Mouse (Mus musculus) testis, adult 2 months (tissue): Measurements from ENCODE around the gene Olfr945. TPM values are rescaled to one million over a fixed set of nuclear protein-coding genes. Genes with fewer than 3 reads are reported as not detected.

ENCODE experiments used
- H3K27ac ChIP-seq: fragments of 200-500 bp; 2 replicates; pipeline ENCODE4 v1.5.1; 2012; ENCODE audit warnings: low read depth, low read length; ENCODE audit not compliant: control insufficient read depth, insufficient read depth
- H3K27me3 ChIP-seq: fragments of 200-500 bp; 2 replicates; pipeline ENCODE4 v1.6.1; 2012; ENCODE audit warnings: mild to moderate bottlenecking, low read length, moderate library complexity; ENCODE audit not compliant: control insufficient read depth, insufficient read depth
- H3K36me3 ChIP-seq: fragments of 200-500 bp; 2 replicates; pipeline ENCODE4 v1.6.1; 2012; ENCODE audit warnings: mild to moderate bottlenecking, low read length; ENCODE audit not compliant: control insufficient read depth, insufficient read depth
- H3K4me1 ChIP-seq: fragments of 200-500 bp; 2 replicates; pipeline ENCODE4 v1.6.1; 2012; ENCODE audit warnings: low read length; ENCODE audit not compliant: control insufficient read depth, insufficient read depth
- H3K4me3 ChIP-seq: fragments of 200-500 bp; 2 replicates; pipeline ENCODE4 v1.5.1; 2012; ENCODE audit warnings: low read depth, mild to moderate bottlenecking, low read length, moderate library complexity, mixed read lengths; ENCODE audit not compliant: control insufficient read depth
- CTCF ChIP-seq: fragments of 200-500 bp; IDR thresholded peaks from 2 replicates; pipeline ENCODE4 v1.5.1; 2012; ENCODE audit warnings: low read depth, mild to moderate bottlenecking, inconsistent platforms, low read length, moderate library complexity; ENCODE audit not compliant: control insufficient read depth, insufficient read depth, insufficient replicate concordance
- POLR2A ChIP-seq: fragments of 200-500 bp; IDR thresholded peaks from 2 replicates; pipeline ENCODE4 v1.6.1; 2012; ENCODE audit warnings: low read depth, mild to moderate bottlenecking, inconsistent platforms, low read length, moderate library complexity; ENCODE audit not compliant: control insufficient read depth
- polyA plus RNA-seq: library from polyadenylated mRNA; depleted of rRNA; stranded (reverse); fragments of >200 nt; gene quantifications from 2 replicates; pipeline ENCODE4 v1.2.3, GENCODE M21; 2012; rRNA removed

Gene Olfr945
- not detected in 2 replicates for polyA plus RNA-seq

DNA sequence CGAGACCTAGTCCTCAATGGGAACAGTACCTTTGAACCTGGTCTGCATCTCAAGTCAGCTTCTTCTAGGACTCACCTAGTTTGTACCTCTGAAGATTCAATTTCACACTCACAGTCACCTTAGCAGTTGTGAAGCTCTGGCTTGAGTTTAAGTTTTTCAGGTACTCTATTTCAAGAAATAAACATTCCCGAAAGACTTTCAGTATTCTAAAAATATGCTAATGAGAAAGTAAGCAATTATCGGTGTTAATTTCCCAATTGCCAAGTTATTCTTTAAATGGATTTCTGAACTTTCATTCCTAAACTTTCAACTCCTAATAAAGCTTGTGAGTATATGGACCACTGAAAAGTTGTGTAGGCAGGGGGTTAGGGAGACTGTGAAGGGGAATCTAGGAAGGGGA, at the start of gene Olfr945:
Olfr945 (minus strand) TSS at position 101 of the 400 bp plus-strand sequence.
- TF ChIP-seq POLR2A: no peak
- no peaks in the 10 kb centered on the region for H3K4me1 ChIP-seq
- no peak within 1 kb of the TSS for H3K4me3 ChIP-seq
- H3K27ac ChIP-seq: no peak within 1 kb of the TSS
- no peaks in the 10 kb centered on the region for H3K27me3 ChIP-seq
- no peaks in the 10 kb centered on the region for H3K36me3 ChIP-seq

DNA sequence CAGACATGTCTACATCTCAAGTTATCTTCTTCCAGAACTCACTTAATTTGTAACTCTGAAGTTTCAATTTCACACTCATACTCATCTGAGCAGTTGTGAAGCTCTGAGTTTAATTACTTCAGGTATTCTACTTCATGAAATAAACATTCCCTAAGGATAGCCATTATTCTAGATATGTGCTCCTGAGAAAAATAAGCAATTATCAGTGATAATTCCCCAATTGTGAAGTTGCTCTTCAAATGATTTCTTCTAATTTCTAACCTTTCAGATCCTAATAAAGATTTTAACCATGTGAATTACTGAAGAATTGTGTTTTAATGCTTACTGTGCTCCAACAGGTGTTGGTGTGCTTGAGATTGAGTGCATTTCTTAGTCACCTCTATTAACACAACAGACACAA, 49.3 kb upstream of the Olfr945 start, which contains the start of gene Olfr948:
Olfr948 (minus strand) TSS at position 101 of the 400 bp plus-strand sequence.
- Histone ChIP-seq H3K4me1 (no peaks in the 10 kb centered on the region), H3K36me3 (no peaks in the 10 kb centered on the region), H3K4me3 (no peak within 1 kb of the TSS), H3K27ac (no peak within 1 kb of the TSS), H3K27me3 (no peaks in the 10 kb centered on the region)
- TF ChIP-seq CTCF: no peak

DNA sequence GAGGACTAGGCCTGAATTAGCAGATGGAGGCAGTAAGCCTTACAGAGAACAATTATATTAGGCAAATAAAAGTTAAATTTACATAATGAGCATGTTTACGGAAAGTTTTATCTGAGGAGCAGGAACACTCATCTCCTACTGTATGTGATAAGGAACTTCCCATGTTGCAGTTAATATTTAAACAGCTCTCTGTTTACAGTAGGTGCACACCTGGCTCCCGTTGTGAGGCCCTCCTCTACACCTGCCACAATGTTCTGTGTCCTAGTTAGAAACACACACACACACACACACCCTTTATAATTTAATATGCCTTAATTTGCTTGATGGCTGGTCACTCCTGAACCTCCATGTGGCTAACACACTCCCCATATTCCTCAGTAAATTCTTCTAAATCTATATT, 10.5 kb upstream of the Olfr945 start:
- TF ChIP-seq POLR2A: no peak
- no peak for TF ChIP-seq CTCF

DNA sequence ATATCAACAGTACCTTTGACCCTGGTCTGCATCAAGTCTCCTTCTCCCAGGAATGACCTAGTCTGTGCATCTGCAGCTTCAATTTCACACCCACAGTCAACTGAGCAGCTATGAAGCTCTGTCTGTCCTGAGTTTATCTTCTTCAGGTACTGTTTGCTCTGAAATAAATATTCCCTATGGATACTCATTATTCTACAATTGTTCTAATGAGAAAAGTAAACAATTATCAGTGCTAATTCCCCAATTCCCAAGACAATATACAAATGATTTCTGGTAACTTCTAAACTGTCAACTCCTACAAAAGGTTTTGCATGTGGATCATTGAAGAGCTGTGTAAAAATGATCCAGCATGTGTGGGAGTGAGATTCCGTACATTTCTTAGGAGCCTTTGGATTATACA, 26.7 kb downstream of the Olfr945 start, which contains the start of gene Olfr1537:
Olfr1537 (minus strand) TSS at position 101 of the 400 bp plus-strand sequence.
- Histone ChIP-seq H3K36me3 (no peaks in the 10 kb centered on the region), H3K4me1 (no peaks in the 10 kb centered on the region), H3K4me3 (no peak within 1 kb of the TSS), H3K27me3 (no peaks in the 10 kb centered on the region), H3K27ac (no peak within 1 kb of the TSS)
- TF ChIP-seq CTCF (no peak), POLR2A (no peak)

More for the DNA sequence above, 10.5 kb upstream of the Olfr945 start:
- Histone ChIP-seq H3K27me3 (no peaks in the 10 kb centered on the region), H3K27ac (no peak overlapping the region), H3K36me3 (no peaks in the 10 kb centered on the region), H3K4me3 (no peak overlapping the region), H3K4me1 (no peaks in the 10 kb centered on the region)

Other genes starting within 250 kb of the Olfr945 start
- not detected in 2 replicates for gene Olfr937, start 211.9 kb downstream of the Olfr945 start, polyA plus RNA-seq
- not detected in 2 replicates for gene Olfr938, start 197.9 kb downstream of the Olfr945 start, polyA plus RNA-seq
- gene Olfr27, start 148.7 kb downstream of the Olfr945 start, polyA plus RNA-seq: 0.51 and 0.79 TPM in 2 replicates
- gene Olfr943, start 110.5 kb downstream of the Olfr945 start, polyA plus RNA-seq: not detected in 2 replicates
- gene Olfr944, start 74.9 kb downstream of the Olfr945 start, polyA plus RNA-seq: not detected in 2 replicates
- gene Olfr1537, start 26.8 kb downstream of the Olfr945 start, polyA plus RNA-seq: not detected in 2 replicates
- not detected in 2 replicates for gene Olfr948, start 49.2 kb upstream of the Olfr945 start, polyA plus RNA-seq
- gene Olfr951, start 110.6 kb upstream of the Olfr945 start, polyA plus RNA-seq: not detected in 2 replicates
- gene Olfr952, start 150.3 kb upstream of the Olfr945 start, polyA plus RNA-seq: not detected in 2 replicates
- not detected in 2 replicates for gene Olfr954, start 179.9 kb upstream of the Olfr945 start, polyA plus RNA-seq
- not detected in 2 replicates for gene Olfr955, start 195.1 kb upstream of the Olfr945 start, polyA plus RNA-seq
- gene Olfr44, start 217.2 kb upstream of the Olfr945 start, polyA plus RNA-seq: not detected in 2 replicates
- gene Olfr957, start 239.0 kb upstream of the Olfr945 start, polyA plus RNA-seq: not detected in 2 replicates